Mouse (Mus musculus) adrenal gland, adult 18-20 months (tissue): ENCODE results near the gene Krt33b. TPM values are rescaled to one million over a fixed set of nuclear protein-coding genes. Genes with fewer than 3 reads are reported as not detected.

Experiments used
- DNase-seq, 2 experiments: peaks; one replicate each; pipeline ENCODE4 v3.0.0; 2021 to 2022; ENCODE audit warnings: low spot score in 2 of 2
- long read RNA-seq, 2 experiments: library from polyadenylated mRNA; stranded (forward); transcript quantifications; one replicate each; pipeline ENCODE4 v2.0.0; 2021
- total RNA-seq, 2 experiments: library from RNA; stranded (reverse); gene quantifications; 1 replicate in 1 of 2; 2 replicates in 1 of 2; pipeline ENCODE4 v1.2.3; 2021

Gene Krt33b
- not detected for total RNA-seq
- long read RNA-seq, experiment 1: 0 reads
- long read RNA-seq, experiment 2: 0 reads

DNA sequence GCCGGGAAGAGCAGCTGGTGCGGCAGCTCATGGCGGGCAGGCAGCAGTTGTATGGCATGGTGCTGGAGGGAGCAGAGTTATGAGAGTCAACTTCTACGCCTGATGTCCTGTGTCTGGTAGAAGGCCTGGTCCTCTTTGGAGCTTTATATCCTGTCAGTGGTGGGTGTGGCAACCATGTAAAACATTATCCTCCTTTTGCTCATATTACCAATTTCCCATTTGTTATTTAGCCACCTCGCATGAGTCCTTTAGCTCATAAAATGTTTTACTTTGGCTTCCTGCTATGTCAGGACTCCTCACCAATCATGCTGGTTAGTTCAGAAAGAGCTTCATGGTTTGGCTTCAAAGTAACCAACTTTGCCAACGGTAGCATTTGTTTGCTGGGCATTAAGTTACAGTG lies at the start of gene Krt33b:
TSS of gene Krt33b (minus strand) at position 101 of the 400 bp plus-strand sequence.
- DNase-seq: no peak

DNA sequence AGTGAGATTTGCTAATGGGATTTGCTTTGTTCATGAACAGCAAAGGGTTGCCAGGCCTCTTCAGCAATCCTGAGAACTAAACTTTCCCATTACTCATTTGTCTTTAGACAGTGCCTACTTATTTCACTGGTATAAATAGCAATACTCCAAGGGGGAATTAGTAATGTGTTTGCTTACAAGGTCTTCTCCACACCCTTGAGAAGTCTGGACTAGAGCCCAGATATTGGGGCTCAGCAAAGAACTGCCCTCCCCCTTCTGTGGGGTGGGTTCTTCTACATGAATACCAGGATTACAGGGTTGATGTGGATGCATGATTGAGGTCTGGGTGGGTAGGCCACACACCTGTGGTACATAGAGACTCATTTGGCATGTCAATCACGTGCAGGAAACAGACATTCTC lies 44.2 kb upstream of the Krt33b start:
- DNase-seq: no peak

DNA sequence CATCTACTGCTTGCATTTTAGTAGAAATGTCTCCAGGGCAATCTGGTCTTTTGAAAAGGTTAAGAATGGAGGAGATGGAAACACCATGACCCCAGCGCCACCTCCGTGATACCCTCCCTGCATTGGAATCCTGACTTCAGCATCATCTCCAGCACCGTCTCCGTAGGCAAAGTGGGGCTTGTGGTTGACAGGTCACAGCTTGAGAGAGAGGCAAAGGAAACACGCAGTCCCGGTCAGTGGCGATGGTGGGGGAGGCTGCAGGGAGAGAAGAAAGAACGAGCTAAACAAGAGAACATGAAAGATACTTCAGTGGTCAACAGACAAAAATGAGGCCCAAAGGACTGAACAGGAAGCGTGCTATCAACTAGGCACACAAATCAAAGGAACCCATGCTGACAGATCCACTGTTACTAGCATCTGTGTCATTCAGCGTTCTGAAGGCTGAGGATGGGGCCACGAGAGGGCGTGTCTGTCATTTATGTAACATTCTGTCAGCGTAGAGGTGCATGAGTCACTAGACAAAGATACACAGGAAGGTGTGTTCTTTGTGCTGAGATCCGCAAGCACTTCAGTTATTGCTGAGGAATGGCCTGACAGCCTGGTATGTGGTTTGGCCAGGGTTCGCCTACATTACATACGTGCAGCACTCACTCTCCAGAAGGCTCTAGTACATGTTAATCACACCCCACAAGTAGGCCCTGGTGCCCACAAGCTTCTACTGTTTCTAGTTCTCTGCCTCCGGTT lies 37.8 kb upstream of the Krt33b start:
- DNase-seq: no peak

DNA sequence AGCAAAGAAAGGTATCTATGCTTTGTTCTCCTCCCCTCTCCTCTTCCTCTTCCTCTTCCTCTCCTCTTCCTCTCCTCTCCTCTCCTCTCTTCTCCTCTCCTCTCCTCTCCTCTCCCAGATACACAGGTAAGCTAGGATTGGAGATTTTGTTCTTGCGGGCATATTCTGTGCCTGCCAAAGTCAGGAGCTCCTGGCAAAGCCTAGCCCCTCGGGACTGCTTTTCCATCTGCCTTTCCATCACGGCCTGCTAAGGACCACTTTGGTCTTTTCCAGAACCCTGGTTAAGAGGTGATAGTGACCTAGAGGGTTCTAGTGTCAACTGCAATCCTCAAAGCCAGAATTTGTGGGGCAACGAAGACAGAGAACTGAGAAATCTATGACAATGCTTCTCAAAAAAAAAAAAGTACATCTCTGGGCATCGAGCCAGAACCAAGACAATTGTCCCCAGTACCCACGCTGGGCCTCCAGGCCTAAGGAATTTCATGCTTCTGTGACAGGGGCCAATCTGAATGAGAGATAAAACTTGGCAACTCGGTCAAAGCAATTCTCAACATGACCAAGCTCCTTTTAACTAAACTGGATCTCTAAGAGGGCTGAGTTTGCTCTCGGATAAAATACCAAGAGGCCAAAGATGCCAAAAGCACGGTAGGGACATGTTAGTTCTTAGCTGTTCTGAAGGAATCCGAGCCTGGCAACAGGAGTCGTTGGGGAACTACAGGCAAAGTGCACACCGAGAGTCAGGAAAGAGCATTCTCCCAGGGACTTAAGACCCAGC lies 36.8 kb upstream of the Krt33b start:
- no peak for DNase-seq

DNA sequence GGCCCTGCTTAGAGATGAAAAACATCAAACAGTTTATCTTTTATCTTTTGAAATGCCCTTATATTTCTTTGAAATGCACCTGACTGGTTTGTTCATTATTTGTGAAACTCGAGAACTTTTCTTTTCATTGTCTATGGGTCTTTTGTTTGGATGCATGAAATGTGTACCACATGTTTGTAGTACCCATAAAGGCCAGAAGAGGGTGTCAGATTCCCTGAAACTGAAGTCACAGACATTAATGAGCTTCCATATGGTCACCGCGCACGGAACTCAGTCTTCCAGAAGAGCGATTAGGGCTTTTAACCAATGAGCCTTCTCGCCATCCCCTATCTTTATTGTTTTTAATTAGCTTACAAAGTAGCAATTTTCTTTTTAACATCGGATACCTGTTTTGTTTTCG lies 29.2 kb upstream of the Krt33b start:
- DNase-seq: no peak

DNA sequence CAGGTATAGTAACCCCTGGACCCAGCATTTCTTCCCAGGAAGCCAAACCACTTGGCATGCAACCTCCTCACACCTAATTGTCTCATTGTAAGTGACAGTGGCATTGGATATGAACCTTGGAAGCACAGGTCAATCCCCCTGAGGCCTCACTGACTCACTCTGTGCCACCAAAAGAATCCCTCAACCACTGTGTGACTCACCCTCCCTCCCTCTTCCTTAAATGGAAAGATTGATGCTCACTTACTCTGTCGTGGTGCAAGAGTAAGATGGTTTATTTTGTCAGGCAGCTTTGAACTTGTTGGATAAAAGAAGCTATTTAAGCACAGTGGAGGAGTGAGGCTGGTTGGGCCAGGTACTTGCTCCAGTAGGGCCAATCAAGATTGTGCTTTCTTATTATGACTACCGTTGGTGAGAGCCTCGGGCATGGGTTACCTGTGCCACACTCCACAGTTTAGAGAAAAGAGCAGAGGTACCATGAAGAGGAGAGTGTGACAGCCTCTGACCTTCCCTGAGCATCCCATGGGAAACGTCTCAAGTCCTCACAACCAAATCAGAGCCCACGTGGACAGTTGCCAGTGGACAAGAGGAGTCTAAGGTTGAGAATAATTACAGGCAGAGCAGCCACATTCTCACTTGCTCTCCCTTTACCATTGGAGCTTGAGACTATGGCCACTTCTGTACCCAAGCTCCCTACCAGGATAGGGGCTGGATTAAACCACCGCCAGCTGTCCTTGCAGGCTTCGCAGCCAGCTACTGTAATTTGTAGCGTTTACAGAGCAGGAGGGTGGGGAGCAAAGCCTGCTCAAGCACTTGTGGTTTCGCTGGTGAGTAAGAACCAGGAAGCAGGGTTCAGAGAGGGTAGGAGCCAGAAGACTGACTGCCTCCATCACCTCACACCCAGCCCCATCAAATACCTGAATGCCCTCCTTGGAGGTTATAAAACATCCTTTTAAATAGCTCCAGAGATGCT lies 26.3 kb upstream of the Krt33b start:
- peak in 1 of 2 experiments; percentile 6 for DNase-seq

DNA sequence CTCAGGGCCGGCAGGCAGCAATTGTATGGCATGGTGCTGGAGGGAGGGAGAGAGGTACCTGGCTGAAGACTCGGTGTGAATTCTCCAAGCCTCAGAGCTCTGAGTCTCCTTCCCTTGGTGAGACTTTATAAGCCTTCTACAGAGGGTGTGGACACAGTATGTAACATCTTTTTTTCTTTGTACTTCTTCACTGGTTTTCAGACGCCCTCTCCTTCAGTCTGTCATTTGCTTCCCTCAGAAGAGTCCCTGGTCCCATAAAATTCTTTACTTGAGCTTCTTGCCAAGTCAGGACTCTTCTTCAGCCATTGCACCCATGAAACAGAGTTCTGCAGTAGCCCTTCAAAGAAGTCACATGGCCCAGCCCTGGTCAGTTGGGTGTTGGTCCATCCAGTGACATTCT lies 20.8 kb upstream of the Krt33b start, which contains the start of gene Krt31:
TSS of gene Krt31 (minus strand) at position 101 of the 400 bp plus-strand sequence.
- no peak for DNase-seq

DNA sequence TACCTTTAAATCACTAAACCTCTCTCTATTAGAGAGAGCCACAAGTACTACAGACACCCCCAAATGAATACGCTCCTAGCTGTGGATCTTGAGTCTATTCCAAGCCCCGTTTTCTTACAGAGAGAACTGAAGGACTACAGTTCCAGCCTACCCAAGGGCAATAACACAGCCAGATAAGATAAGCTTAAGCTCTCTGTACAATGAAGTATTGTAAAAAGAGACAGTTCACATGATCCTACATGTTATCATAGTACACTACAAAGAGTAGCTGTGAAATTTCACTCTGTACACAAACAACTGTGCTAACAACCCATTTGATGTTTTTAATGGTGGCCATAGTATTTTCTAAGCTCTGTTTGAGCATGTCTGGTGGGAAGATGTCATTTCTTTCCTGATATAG lies 17.5 kb upstream of the Krt33b start:
- DNase-seq: no peak

DNA sequence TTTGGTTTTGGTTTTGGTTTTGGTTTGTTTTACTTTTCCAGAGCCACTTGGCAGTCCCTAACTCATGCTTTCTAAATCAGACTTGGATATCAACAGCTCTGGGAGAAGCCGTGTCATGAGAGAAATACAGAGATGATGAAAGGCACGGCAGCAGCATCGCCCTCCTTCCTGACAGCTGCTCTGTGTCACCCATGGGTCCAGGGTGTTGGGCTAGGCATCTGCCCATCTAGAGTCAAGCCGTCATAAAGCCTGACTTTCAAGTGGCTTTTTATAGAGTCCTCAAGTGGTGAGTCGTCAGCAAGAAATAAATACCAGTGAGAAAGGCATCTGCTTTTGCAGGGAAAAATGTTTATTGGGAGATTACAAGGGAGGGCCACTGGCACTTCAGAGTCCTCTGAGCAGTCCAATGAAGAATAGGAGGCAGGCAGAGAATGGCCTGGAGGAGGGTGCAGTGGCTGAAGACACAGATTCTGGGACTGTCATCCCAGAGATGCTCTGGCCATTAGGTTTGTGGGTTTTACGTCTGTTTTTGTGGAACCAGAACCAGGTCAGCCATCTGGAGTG lies 16.7 kb upstream of the Krt33b start:
- no peak for DNase-seq

DNA sequence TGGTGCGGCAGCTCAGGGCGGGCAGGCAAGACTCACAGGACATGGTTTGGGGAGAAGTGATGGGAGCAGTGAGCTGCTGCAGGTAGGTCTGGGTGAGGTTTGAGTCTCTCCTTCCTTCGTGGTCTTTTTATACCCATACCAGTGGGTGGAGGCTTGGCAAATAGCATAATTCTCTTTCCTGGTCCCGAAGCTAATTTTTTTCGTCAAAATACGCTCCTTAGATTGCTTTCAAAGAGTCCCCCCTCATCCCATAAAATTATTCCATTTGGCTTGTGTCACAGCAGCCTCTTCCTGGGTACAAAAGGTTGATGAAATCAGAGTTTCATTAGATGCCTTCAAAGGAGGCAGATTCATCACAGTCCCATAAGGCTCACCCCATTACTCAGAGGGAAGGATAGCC lies 11.8 kb upstream of the Krt33b start, which contains the start of gene Krt34:
TSS of gene Krt34 (minus strand) at position 101 of the 400 bp plus-strand sequence.
- DNase-seq: no peak

DNA sequence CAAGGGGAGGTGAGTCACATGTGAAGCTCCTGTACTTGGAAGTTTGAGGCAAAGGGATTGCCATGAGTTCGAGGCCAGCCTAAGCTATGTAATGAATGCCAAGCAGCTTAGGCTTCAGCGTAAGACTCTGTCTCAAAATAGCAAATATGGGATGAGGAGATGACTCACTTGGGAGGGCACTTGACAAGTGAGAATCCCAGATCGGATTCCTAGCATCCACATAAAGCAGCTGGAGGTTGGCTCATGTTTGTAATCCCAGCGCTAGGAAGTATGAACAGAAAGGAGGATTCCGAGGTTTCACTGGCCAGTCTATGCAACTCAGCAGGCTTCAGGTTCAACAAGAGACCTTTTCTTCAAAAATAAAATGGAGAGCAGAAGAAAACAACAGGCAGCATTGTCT lies 8.2 kb downstream of the Krt33b start:
- DNase-seq: no peak

DNA sequence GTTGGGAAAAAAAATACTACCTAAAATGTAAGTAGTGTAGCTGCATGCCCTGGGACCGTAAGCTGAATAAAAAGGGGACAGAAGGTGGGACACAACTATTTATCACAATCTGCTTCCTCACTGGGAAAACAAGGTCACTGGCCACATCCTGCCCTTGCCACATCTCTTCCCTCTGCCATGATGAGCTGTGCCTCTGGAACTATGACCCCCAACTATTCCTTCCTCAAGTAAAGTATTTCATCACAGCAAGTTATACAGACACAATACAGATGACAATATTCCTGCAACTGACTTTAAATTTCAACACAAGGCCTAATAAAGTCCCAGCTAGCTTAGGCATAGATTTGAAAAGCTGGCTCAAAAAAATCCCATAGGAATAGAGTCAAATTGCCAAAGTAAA lies 10.2 kb downstream of the Krt33b start:
- DNase-seq: no peak

DNA sequence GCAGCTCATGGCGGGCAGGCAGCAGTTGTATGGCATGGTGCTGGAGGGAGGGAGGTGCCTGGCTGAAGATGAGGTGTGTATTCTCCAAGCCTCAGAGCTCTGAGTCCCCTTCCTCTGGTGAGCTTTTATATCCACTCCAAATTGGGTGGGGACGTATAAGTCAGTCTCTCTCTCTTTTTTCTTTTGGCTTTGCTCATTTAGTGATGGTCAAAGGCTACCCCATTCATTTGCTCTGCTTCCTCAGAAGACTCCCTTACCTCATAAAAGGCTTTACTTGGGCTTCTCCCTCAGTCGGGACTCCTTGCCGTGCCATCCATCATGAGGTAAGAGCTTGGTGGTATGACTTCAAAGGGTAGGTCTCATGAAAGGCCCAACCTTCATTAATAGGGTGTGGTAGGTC lies 13.6 kb downstream of the Krt33b start, which contains the start of gene Krt33a:
TSS of gene Krt33a (minus strand) at position 101 of the 400 bp plus-strand sequence.
- no peak for DNase-seq

DNA sequence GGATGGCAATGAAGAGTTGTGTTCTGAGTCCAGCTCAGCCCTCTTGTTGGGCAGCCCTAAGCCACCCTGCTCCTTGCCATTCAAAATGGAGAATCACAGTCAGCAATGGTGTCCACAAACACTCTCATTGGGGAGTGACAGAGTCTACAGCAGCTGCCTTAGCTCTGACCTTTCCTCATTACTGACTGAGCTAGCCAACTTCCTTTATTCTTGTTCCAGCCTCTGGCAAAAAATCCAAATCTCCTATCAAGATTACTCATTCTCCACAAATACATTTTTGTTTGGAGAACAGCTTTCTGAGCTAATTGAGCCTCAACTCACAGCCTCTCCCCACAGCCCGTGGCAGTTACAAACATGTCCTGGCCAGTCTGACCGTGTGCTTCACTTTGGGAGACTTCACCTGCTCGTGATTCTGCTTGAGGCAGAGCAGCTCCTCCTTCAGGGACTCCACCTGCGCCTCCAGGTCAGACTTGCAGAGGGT lies 15.9 kb downstream of the Krt33b start:
- DNase-seq: no peak

DNA sequence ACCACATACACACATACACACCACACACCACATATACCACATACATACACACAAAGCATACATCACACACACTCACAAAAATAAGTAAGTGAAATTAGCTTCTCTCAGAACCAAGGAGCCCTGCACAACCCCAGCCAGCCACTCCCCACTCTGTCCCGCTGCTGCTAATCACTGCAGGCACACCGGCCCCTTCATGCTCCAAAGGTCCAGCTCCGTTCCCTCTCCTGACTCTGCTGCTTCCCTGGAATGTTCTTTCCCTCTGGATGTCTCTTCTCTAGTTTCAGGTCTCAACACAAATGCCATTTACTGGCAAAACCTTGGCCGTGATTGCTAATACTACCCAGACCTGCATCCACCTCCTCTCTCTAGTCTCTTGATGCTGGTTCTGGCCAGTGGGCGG lies 19.0 kb downstream of the Krt33b start:
- no peak for DNase-seq

DNA sequence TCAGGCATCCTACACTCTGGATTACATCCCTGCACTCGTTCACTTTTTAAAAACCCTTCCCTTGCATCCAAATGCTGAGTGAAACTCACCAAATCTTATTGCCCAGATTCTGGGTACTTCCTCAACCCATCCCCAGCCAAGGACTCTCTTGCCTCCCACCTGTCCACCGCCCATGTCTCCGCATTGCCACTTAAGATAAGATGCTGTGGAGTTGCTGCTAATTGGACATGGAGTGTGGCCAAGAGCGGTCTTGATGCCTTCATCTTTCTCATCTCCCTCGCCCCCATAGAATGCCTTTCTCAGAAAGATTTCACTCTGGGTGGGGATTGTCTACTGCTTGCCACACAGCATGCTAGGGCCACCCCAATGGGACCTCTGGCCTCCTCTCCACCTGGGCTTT lies 21.3 kb downstream of the Krt33b start:
- no peak for DNase-seq

DNA sequence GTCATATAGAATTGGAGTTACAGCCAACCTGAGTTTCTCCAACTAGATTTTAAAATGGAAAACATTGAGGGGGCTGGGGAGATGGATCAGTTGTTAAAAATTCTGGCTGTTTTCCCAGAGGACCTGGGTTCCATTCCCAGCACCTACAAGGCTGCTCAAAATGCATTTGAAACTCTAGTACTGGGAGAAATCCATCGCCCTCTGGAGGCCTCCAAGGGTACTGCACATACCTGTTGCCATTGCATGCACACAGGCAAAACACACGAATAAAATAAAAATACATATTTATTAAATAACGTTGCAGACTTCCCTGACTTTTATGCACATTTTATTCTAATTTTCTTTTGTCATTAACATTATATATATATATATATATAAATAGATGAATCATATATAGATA lies 23.0 kb downstream of the Krt33b start:
- no peak for DNase-seq

DNA sequence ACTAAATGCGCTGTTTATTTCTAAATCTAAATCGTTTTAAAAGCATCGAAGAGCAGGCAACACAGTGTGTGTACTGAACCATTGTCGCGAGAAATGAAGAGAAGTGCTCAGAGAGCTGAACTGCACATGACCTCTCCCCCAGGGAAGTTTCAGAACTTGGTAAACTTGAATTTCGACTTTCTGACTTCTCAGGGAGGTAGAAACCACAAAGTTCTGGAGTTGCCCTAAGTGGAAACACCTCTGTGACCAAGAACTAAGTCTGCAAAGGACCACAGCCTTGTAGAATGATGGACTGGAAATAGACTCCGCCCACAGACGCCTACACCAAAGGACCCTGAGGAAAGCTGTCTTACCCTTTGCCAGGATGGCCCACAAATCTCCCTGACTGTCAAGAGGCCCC lies 23.8 kb downstream of the Krt33b start:
- DNase-seq: no peak

DNA sequence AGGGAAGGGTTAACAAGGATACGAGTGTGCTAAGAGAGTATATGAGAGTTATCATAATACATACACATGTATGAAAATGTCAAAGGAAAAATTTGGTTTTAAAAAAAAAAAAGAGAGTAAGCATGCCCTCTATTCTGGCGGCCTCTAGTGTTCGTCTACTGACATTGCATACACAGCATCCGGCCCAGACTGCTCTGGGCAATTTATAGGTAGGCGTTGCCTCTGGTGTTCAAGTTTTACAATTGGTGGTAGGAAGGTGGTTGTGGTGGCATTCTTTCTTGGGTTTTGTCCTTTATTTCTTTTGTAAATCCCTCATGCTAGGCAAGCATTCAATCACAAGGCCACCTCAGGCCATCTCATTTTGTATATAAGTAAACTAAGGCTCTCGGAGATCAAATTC lies 24.8 kb downstream of the Krt33b start:
- peak; percentile 26 to 27 for DNase-seq

DNA sequence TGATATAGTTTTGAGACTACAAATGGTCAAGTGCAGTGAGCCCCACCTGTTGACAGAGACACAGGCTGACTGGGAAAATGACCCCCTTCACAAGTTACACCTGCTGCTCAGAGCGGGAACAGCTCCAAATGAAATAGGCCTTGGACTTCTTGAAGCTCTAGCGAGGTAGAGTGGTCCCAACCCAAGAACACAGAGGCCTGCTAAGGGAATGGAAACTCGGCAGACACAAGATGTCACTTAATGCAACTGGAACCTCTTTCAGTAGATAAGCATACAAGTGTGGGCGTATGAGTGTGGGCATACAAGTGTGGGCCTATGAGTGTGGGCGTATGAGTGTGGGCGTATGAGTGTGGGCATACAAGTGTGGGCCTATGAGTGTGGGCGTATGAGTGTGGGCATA lies 30.6 kb downstream of the Krt33b start:
- no peak for DNase-seq

DNA sequence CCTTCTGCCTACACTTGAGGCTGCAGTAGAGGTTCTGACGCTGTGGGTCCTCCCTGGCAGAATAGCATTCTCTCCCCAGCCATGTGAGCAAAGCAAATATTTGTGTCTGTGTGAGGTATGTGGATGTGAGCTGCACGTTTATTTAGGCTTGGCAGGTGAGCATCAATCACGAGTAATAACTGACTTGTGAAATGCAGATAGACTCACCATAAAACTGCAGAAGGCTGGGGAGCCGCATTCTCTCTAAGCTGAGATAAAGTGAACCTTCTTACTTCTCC lies 35.3 kb downstream of the Krt33b start:
- DNase-seq: no peak
